Mouse (Mus musculus) testis, adult 2 months (tissue): ENCODE results near the gene Steap1.

ENCODE experiments used
- CTCF ChIP-seq: fragments of 200-500 bp; IDR thresholded peaks from 2 replicates; pipeline ENCODE4 v1.5.1; 2012; ENCODE audit warnings: low read depth, mild to moderate bottlenecking, inconsistent platforms, low read length, moderate library complexity; ENCODE audit not compliant: control insufficient read depth, insufficient read depth, insufficient replicate concordance
- POLR2A ChIP-seq: fragments of 200-500 bp; IDR thresholded peaks from 2 replicates; pipeline ENCODE4 v1.6.1; 2012; ENCODE audit warnings: low read depth, mild to moderate bottlenecking, inconsistent platforms, low read length, moderate library complexity; ENCODE audit not compliant: control insufficient read depth

GRCm38 (mm10) chr5:5787106-5787505, 38.0 kb upstream of the Steap1 start:
- TF ChIP-seq CTCF (no peak), POLR2A (no peak)
